Mouse (Mus musculus): ENCODE data around the gene Dgki.
A peak's percentile ranks its signal among the peaks of the same experiment; 100 is the strongest.

Gene Dgki

GRCm38 (mm10) chr6:37242100-37242768 is 57.8 kb downstream of the Dgki start:
- DNase-seq (ENCODE audit: low spot score) = no peak

- no peak for DNase-seq (ENCODE audit: low spot score)
Observed at GRCm38 (mm10) chr6:37241434-37241833, 58.5 kb downstream of the Dgki start.

- no peak for DNase-seq (ENCODE audit: low spot score)
Observed at GRCm38 (mm10) chr6:37240140-37240539, 59.8 kb downstream of the Dgki start.

DNA sequence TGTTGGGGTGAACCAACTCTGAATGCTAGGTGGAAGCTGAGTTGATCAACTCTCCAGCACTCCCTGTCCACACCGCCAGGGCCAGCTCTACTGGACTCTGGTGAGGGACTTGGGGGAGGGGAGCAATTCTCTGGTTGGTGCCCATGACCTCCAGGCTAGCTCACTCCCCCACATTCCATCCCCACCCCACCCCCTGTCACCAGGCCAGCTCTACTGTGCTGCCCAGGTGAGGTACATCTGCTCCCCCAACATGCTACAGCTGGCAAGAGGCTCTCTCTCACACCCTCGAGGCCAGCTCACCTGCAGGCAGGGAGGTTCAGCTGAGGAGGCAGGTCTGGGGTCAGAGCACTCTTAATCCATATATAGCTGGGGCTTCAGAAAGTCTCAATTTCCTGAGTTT is 63.1 kb downstream of the Dgki start:
- no peak for DNase-seq (ENCODE audit: low spot score)

DNA sequence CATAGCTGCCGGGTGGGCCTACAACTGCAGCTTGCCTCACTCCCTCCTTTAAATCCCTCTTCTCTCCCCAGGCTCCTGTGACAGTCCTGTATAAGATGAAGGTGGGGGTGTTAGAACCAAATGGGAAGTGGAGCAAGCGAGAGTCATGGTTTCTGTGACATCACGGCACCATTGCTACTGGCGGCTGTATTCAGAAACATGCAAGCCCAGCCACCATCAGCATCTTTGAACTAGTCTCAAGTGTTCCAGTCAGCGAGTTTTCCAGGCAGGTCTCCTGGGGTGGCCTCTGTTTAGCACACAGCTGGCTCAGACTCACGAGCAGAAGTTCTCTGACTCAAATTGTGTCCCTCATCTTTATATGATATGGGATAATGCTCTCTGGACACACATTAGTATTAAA is 68.8 kb downstream of the Dgki start:
- no peak for DNase-seq (ENCODE audit: low spot score)

GRCm38 (mm10) chr6:37222947-37223510 is 77.0 kb downstream of the Dgki start:
- no peak for DNase-seq (ENCODE audit: low spot score)

DNA sequence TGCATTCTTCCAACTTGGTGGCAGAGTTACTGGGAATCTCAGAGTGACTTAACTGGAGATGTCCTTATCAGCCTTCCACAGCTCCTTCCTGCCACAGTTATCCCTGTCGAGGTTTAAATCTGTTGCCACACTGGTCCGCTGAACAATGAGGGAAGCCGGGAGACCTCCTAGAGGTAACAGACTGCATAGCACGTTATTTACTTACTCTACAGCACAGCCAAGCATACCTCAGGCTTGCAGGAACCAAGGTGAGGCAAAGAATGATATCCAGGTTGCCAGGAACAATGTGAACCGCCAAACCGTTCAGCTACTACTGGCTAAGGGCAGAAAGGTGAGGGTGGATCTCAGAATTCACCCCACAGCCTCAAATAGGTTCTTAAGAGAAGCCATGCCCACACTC is 78.0 kb downstream of the Dgki start:
- DNase-seq (ENCODE audit: low spot score) = no peak

DNA sequence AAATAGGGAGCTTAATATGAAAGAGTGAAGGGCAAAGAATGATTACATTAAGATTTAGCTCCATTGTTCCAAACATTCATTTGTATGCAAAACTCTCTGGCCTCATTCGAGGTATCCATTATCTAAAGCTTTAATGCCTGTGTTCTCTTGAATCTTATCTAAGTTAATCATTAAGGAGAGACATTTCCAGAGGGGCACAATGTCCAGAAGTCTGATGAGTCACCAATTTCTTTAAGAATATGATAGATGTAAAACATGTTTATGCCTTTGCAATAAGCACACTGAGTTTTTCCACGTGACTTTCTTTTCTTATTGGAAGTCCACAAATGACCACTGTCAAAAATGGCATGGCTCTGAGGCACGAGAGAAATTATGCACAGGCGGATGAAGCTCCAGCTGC is 80.9 kb downstream of the Dgki start:
- no peak for DNase-seq (ENCODE audit: low spot score)

DNA sequence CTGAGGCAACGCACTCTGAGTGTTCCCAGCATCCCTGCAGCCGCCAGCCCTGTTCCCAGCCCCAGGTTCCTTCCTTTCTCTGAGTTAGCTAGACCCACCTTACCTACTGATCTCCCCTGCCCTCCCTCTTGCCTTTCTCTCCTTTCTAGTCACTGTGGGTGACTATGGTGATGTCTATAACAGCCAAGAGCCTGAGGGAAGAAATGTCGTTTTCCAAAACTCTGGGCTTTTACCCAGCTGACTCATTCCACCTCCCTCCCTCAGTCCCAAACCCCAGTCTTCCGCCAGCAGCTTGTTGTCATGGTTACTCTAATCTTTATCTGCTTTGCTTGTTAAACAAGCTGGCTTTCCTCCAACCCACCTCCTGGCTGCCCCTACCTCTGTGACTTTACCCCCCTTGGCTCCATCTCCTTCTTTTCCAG is 83.6 kb downstream of the Dgki start:
- peak; percentile 55 for DNase-seq (ENCODE audit: low spot score)

GRCm38 (mm10) chr6:37215655-37216054 is 84.3 kb downstream of the Dgki start:
- no peak for DNase-seq (ENCODE audit: low spot score)

- DNase-seq (ENCODE audit: low spot score) = no peak
Observed at GRCm38 (mm10) chr6:37212930-37213329, 87.1 kb downstream of the Dgki start.

GRCm38 (mm10) chr6:37211545-37212247 is 88.3 kb downstream of the Dgki start:
- DNase-seq (ENCODE audit: low spot score) = no peak

GRCm38 (mm10) chr6:37202901-37203300 is 97.1 kb downstream of the Dgki start:
- DNase-seq (ENCODE audit: low spot score) = no peak

DNA sequence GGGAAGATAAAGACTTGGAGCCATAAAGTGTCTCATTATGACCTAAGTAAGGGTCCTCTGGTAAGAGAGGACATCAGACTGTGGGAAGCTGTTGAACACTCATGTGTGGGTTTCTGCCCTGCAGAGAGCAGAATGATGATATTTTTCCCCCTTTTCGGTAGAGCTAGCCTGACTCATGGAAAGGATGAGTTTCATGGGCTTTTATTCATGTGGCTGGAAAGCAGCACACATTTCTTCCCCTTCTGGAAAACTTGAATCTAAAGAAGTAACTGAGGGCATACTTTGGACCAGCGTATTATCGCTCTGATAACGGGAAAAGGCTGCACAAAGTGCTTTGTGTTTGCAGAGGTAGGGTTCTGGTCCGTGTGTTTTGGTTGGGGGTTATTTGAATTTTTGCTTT is 99.1 kb downstream of the Dgki start:
- no peak for DNase-seq (ENCODE audit: low spot score)

- DNase-seq (ENCODE audit: low spot score) = no peak
Observed at GRCm38 (mm10) chr6:37199502-37199901, 100.5 kb downstream of the Dgki start.

DNA sequence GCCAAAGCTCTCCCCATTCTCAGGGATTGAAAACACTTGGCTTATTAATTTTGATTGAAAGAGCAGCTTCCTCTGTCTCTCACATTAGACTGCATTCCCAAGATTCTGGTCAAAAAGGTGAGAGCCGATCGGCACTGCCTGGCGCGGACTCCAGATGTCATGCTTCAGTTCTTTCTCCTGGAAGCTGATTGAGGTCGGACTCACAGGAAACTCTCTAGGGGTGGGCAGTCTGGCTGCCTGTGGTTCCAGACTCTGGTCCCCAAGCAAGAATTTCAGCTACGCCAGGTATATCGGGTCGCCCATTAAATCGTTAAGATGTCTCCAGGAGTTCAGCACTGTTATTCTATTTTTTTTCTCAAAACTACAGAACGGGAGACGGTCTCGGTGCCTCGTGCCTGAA is 102.2 kb downstream of the Dgki start:
- no peak for DNase-seq (ENCODE audit: low spot score)

DNA sequence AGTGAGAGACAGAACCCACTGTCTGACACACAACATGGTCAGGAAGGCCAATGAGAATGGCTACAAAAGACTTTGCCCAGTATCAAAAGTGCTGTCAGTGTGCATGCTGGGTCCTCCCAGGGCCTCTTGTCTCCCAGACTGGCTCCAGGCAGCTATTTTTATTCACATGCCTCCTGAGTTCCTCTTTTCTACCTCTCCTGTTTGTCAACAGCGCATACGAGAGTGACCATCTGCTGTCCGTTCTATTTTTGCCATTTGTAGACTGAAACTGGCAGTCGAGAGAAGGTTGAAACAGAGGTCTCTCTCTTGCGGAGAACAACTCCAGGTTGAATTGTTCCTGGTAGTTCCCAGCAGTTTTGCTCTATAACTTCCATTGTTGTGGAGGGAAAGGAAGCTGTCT is 103.1 kb downstream of the Dgki start:
- no peak for DNase-seq (ENCODE audit: low spot score)

GRCm38 (mm10) chr6:37195766-37196165 is 104.2 kb downstream of the Dgki start:
- no peak for DNase-seq (ENCODE audit: low spot score)

DNA sequence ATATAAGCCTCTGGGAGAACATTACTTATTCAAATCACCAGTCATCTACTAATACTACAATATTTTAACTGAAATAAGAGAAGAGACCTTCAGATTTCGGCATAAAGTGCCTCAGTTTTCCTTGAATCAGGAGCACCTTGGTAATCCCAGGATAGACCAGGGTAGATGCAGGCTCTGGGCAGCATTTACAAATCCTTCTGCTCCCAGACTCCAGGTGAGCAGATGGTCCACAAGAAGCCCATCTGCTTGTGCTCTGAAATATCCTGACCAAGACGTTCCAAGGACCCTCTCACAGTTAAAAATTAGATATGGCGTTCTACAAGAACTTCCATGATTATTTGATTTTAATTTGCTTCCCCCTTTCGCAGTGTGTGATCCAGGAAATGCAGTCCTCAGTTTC is 118.0 kb downstream of the Dgki start:
- DNase-seq (ENCODE audit: low spot score) = no peak

- no peak for DNase-seq (ENCODE audit: low spot score)
Observed at GRCm38 (mm10) chr6:37171149-37171832, 128.7 kb downstream of the Dgki start.

DNA sequence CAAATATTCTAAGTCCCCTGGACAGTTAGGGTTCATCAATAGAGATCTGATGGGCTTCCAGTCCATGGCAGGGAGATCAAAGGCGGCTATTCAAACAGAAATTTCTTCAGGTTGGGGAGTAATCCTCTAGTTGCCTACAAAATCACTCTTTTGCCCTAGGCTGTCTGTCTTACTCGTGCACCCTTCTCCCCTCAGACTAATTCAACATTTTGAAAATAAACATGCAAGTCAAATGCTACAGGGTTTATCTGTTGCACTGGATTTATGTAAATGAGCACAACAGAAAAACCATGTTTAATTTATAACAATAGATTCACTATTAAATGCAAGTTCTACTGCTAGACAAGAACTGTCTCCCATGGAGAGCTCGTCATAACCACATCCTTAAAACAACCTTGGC is 141.1 kb downstream of the Dgki start:
- DNase-seq (ENCODE audit: low spot score) = no peak

- DNase-seq (ENCODE audit: low spot score) = no peak
Observed at GRCm38 (mm10) chr6:37154051-37154450, 145.9 kb downstream of the Dgki start.

DNA sequence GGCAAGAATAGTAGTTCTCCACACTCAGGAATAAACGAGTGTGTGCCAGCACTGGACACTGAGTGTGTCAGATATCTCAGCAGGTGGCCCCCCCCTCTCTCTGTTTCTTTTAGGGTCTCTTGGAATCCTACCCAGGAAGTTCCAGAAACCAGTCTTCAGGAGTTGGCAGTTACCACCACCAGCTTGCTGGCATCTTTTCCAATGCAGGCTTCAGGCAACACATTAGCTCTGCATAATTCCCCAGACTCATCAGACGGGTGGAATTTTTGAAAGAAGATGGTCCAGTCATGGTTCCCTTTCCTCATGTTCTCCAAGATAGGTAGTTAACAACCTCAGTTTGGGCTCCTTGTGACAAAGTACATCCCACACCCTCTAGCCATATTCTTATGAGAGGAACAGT is 149.5 kb downstream of the Dgki start:
- DNase-seq (ENCODE audit: low spot score) = no peak
